Mouse (Mus musculus) kidney, embryonic 16.5 days (tissue): ENCODE measurements around the gene Adarb2. TPM values are rescaled to one million over a fixed set of nuclear protein-coding genes. Genes with fewer than 3 reads are reported as not detected.

ENCODE experiments used
- ATAC-seq: fragments of 200-750 bp; cut with Nextera tagmentation; 2 replicates; pipeline ENCODE4 v1.8.0; 2017; ENCODE audit warnings: moderate TSS enrichment; ENCODE audit not compliant: low FRiP score, low TSS enrichment
- H3K27ac ChIP-seq: fragments of 300-500 bp; sonication (generic); 2 replicates; pipeline ENCODE4 v1.5.1; 2014; ENCODE audit warnings: low read length
- H3K27me3 ChIP-seq: fragments of 300-500 bp; sonication (generic); 2 replicates; pipeline ENCODE4 v1.6.1; 2014; ENCODE audit warnings: low read length, control low read depth, mixed read lengths; ENCODE audit not compliant: insufficient read depth
- H3K36me3 ChIP-seq: fragments of 300-500 bp; sonication (generic); 2 replicates; pipeline ENCODE4 v1.6.1; 2014; ENCODE audit warnings: low read length, control low read depth, mixed read lengths; ENCODE audit not compliant: insufficient read depth
- H3K4me1 ChIP-seq: fragments of 300-500 bp; sonication (generic); 2 replicates; pipeline ENCODE4 v1.6.1; 2014; ENCODE audit warnings: low read length, control low read depth, mixed read lengths; ENCODE audit not compliant: insufficient read depth
- H3K4me2 ChIP-seq: fragments of 300-500 bp; sonication (generic); replicated peaks from 2 replicates; pipeline ENCODE4 v1.6.1; 2014; ENCODE audit warnings: low read depth, low read length
- H3K4me3 ChIP-seq: fragments of 300-500 bp; sonication (generic); 2 replicates; pipeline ENCODE4 v1.5.1; 2014; ENCODE audit warnings: mild to moderate bottlenecking, low read length
- H3K9ac ChIP-seq: fragments of 300-500 bp; sonication (generic); replicated peaks from 2 replicates; pipeline ENCODE4 v1.6.1; 2014; ENCODE audit warnings: low read length
- H3K9me3 ChIP-seq: fragments of 300-500 bp; sonication (generic); 2 replicates; pipeline ENCODE4 v1.6.1; 2016; ENCODE audit warnings: low read length, control low read depth
- WGBS: fragments of 180-500 bp; shearing (Covaris S2); extraction: QIAGEN DNeasy Blood & Tissue Kit; methylation state at CpG from one replicate; pipeline ENCODE4 v1.1.7; 2014; 5-methylcytosine and 5-hydroxymethylcytosine counted together
- polyA plus RNA-seq: library from polyadenylated mRNA; unstranded; fragments of >200 nt; fragmentation: Nextera tagmentation; extraction: Ambion mirVana; gene quantifications from 2 replicates; pipeline ENCODE4 v1.2.1, GENCODE M21; 2015

Adarb2 gene
- polyA plus RNA-seq, 1 experiment from 2014 or later, result 0.21 TPM

DNA sequence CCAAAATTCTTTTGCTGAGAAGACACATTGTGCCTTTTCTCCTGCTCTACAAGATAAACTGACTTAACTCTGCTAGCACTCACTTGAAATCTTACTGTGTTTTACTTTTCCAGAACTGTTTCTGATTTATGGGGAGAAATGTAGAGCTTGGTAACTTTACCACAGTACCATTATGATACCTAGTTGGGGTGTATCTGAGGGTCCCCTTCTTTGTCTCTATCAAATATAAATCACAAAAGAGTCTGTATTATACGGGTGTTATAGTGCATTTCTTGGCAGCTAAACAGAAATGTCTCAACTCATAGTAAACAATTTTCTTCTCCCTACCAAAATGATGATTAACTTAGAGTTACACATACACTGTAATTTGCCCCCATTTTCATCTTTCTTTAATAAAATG, 162.9 kb downstream of the Adarb2 start:
- ATAC-seq, result no peak
- H3K27ac ChIP-seq, result no peak overlapping the region
- H3K4me1 ChIP-seq, result no peaks in the 10 kb centered on the region
- no peaks in the 10 kb centered on the region for H3K36me3 ChIP-seq
- 72% methylated on average over 1 of the region's 1 CpGs for WGBS
- no peaks in the 10 kb centered on the region for H3K9me3 ChIP-seq
- no peak overlapping the region for H3K9ac ChIP-seq
- H3K27me3 ChIP-seq, result no peaks in the 10 kb centered on the region
- H3K4me2 ChIP-seq, result no peak overlapping the region
- no peak overlapping the region for H3K4me3 ChIP-seq

GRCm38 (mm10) chr13:8366087-8366486, 163.4 kb downstream of the Adarb2 start:
- H3K4me3 ChIP-seq, result no peak overlapping the region
- 78% methylated on average over 4 of the region's 4 CpGs for WGBS
- H3K36me3 ChIP-seq, result no peaks in the 10 kb centered on the region
- H3K4me1 ChIP-seq, result no peaks in the 10 kb centered on the region
- H3K9me3 ChIP-seq, result no peaks in the 10 kb centered on the region
- H3K4me2 ChIP-seq, result no peak overlapping the region
- no peak overlapping the region for H3K9ac ChIP-seq
- no peak overlapping the region for H3K27ac ChIP-seq
- no peaks in the 10 kb centered on the region for H3K27me3 ChIP-seq
- ATAC-seq, result no peak

GRCm38 (mm10) chr13:8369868-8370387, 167.3 kb downstream of the Adarb2 start:
- Histone ChIP-seq H3K27ac (no peak overlapping the region), H3K4me1 (no peaks in the 10 kb centered on the region), H3K36me3 (no peaks in the 10 kb centered on the region), H3K9me3 (no peaks in the 10 kb centered on the region), H3K4me2 (no peak overlapping the region), H3K9ac (no peak overlapping the region), H3K4me3 (no peak overlapping the region), H3K27me3 (no peaks in the 10 kb centered on the region)
- ATAC-seq, result no peak
- WGBS, result 55% methylated on average over 7 of the region's 7 CpGs

DNA sequence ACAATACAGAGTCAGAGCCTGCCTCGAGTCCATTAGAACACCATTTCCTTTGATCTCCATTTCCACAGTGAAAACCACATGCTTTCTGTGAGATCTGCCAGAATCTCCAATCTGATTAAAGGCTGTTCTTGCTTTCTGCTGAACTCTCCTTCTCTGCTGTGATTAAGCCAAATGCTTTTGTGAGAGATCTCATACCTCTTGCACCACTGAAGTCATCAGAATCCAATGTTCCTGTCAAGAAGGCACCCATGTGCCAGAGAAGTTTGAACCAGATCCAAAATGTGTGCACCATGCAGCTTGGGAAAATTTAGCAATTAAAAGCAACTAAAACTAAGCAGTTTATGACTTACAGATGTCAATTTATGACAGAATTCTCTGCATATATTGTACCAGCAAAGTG, 185.9 kb downstream of the Adarb2 start:
- H3K9me3 ChIP-seq, result no peaks in the 10 kb centered on the region
- no peak overlapping the region for H3K4me3 ChIP-seq
- H3K4me2 ChIP-seq, result no peak overlapping the region
- no peaks in the 10 kb centered on the region for H3K27me3 ChIP-seq
- no peak overlapping the region for H3K9ac ChIP-seq
- 59% methylated on average over 1 of the region's 1 CpGs for WGBS
- H3K27ac ChIP-seq, result no peak overlapping the region
- no peaks in the 10 kb centered on the region for H3K36me3 ChIP-seq
- ATAC-seq, result no peak
- H3K4me1 ChIP-seq, result no peaks in the 10 kb centered on the region

DNA sequence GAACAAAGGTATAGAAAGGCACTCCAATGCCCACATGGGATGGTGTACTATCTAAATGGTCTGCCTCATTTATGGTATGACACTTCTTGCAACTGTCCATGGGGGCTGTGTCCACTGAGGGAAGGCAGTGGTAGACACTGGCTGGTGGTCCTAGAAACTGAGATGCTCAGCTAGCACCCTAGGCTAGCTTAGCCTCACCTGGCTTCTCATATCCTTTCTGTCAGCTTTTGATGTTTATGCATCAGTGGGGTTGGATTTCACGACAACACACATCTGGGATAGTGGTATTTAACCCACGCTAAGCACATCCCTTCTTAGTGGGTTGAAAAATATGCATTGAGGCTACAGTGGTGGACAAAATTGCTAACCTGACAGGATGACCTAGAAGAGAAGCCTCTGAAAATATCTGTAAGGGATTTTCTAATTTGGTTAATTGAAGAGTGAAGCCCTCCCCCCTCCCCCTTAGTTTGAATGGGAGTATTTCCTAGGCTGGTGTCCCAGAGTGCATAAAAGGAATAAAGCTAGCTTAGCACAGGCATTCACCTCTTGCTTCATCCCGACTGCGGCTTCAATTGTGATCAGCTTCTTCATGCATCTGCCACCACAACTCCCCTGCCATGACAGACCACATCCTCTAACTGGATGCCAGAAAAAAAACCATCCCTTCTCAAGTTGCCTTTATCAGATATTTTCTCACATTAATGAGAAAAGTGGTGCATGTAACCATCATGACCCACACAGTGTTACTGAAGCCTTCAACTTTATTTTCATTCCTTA, 197.8 kb downstream of the Adarb2 start:
- H3K9me3 ChIP-seq, result no peaks in the 10 kb centered on the region
- H3K4me2 ChIP-seq, result no peak overlapping the region
- ATAC-seq, result no peak
- H3K4me1 ChIP-seq, result no peaks in the 10 kb centered on the region
- no peak overlapping the region for H3K9ac ChIP-seq
- H3K4me3 ChIP-seq, result no peak overlapping the region
- 79% methylated on average over 4 of the region's 4 CpGs for WGBS
- H3K27ac ChIP-seq, result no peak overlapping the region
- H3K36me3 ChIP-seq, result no peaks in the 10 kb centered on the region
- H3K27me3 ChIP-seq, result no peaks in the 10 kb centered on the region

DNA sequence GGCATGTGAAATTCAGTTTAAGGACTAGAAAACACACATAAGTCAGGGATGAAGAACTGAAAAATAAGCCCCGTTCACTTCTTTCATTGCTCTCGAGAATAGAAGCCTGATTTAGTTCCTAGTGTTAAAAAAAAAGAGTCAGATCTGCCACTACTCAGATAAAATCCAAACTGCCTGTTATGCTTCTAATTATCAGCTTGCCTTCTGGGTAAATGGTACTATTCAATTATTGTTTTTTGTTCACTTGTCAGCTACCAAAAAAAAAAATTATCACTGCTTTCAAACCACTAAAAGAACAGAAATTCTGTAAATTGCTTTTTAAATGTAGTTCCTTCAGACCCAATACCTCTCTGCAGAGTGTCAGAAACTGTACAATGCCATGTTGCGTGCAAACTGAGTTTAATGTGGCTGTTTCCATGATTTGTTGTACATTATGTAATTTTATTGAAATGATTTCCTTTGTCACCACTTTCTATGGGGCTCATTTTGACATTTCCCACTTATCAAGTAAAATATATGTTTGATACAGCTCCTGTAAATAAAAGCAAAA, 199.7 kb downstream of the Adarb2 start:
- Histone ChIP-seq H3K9me3 (no peaks in the 10 kb centered on the region), H3K27me3 (no peaks in the 10 kb centered on the region), H3K4me3 (no peak overlapping the region), H3K36me3 (no peaks in the 10 kb centered on the region), H3K4me2 (no peak overlapping the region), H3K9ac (no peak overlapping the region), H3K4me1 (no peaks in the 10 kb centered on the region), H3K27ac (no peak overlapping the region)
- no peak for ATAC-seq
- WGBS, result 74% methylated on average over 3 of the region's 3 CpGs

DNA sequence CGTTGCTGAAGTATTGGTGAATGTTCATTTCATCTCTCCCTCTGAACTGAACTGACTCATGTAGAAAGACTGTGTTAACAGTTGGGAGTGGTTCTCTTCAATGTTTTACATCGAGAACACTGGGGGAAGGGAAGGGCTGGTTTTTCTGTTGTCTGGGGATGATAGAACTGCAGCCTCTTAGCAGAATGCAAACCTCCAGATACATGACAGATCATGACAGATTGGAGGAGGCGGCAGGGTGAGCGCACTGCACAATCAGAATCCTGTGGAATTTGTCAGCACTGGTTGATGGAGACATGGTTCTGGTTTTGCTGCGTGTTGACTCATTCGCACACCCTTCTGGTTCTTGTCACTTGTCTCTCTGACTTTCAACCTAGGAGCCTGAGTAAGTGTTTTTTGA, 203.4 kb downstream of the Adarb2 start:
- no peak overlapping the region for H3K4me3 ChIP-seq
- no peak overlapping the region for H3K9ac ChIP-seq
- no peak for ATAC-seq
- no peaks in the 10 kb centered on the region for H3K9me3 ChIP-seq
- H3K4me1 ChIP-seq, result no peaks in the 10 kb centered on the region
- H3K4me2 ChIP-seq, result no peak overlapping the region
- H3K27ac ChIP-seq, result no peak overlapping the region
- no peaks in the 10 kb centered on the region for H3K27me3 ChIP-seq
- no peaks in the 10 kb centered on the region for H3K36me3 ChIP-seq
- WGBS, result 62% methylated on average over 6 of the region's 6 CpGs

DNA sequence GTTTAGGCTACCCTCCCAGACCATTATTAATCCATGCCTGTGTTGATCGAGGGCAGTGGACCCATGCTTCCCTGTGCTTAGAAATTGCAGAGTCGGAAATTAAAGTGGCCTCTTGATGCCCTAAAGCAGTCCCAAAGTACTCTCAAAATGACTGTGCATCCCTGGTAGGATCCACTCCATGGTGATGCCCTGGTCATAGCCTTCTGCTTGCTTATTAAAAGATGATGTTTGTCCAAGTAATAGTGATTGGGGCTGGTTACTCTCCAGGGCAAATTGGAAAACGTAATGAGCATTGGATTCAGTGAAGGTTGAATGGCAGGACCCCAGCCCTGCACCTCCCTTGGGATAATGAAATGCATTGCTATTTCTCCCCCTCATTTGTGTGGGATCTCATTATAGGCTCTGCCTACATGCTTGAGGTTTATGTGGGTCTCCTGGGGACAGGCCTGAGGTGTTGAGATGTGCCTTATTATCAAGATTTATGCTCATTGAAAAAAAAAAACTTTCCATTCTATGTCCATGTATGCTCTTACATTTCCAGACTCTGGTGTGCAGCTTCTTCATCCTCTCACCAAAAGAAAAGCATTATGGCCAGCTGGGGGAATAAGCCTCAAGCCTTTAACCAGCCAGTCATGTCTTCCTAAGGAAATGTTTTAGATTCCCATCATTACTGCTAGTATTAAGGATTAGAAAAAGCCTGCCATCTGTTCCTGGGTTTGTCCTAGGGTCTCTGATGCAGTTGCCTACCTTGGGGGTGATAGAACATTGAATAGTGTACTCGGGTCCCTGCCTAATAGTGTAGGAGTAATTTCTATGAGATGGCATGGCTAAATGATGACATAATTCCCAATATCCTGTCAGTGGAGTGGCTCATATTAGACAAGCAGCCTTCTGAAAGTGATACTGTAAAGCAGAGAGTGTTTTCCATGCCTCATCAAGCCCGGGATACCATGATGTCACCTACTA, 208.0 kb downstream of the Adarb2 start:
- H3K27ac ChIP-seq, result no peak overlapping the region
- no peak overlapping the region for H3K9ac ChIP-seq
- H3K9me3 ChIP-seq, result no peaks in the 10 kb centered on the region
- no peak overlapping the region for H3K4me3 ChIP-seq
- 76% methylated on average over 5 of the region's 5 CpGs for WGBS
- H3K4me1 ChIP-seq, result no peaks in the 10 kb centered on the region
- no peak for ATAC-seq
- no peaks in the 10 kb centered on the region for H3K36me3 ChIP-seq
- H3K4me2 ChIP-seq, result no peak overlapping the region
- no peaks in the 10 kb centered on the region for H3K27me3 ChIP-seq

- no peaks in the 10 kb centered on the region for H3K4me1 ChIP-seq
- H3K4me3 ChIP-seq, result no peak overlapping the region
- H3K9me3 ChIP-seq, result no peaks in the 10 kb centered on the region
- H3K27me3 ChIP-seq, result no peaks in the 10 kb centered on the region
- H3K27ac ChIP-seq, result no peak overlapping the region
- 88% methylated on average over 15 of the region's 15 CpGs for WGBS
- no peaks in the 10 kb centered on the region for H3K36me3 ChIP-seq
- no peak overlapping the region for H3K4me2 ChIP-seq
- no peak for ATAC-seq
- no peak overlapping the region for H3K9ac ChIP-seq
These were observed 221.5 kb downstream of the Adarb2 start for GRCm38 (mm10) chr13:8424019-8424719.
